Mouse (Mus musculus) 416B (cell line): ENCODE measurements around the gene Sema4a.

ENCODE experiments used
- DNase-seq: peaks from one replicate; pipeline ENCODE4 v3.0.0; 2011; ENCODE audit warnings: low read depth

The Sema4a gene

DNA sequence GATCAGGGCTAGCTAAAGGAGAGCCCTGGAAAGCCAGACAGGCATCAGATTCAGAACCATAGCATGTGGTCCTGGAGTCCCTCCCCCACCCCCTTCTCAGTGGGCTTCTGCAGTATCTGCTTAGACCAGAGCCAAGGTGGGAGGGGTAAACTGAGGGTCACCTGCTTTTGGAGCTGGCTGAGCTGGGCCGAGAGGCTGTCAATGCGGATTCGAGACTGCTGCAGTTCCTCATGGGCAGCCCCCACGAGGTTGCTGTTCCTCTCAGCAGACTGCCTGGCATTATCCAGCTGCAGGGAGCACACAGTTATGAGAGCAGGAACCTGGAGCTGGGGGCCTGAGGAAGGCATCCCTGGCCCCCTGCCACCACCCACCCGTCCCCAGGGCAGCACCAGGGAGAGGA lies 25.1 kb upstream of the Sema4a start:
- DNase-seq, result no peak

DNA sequence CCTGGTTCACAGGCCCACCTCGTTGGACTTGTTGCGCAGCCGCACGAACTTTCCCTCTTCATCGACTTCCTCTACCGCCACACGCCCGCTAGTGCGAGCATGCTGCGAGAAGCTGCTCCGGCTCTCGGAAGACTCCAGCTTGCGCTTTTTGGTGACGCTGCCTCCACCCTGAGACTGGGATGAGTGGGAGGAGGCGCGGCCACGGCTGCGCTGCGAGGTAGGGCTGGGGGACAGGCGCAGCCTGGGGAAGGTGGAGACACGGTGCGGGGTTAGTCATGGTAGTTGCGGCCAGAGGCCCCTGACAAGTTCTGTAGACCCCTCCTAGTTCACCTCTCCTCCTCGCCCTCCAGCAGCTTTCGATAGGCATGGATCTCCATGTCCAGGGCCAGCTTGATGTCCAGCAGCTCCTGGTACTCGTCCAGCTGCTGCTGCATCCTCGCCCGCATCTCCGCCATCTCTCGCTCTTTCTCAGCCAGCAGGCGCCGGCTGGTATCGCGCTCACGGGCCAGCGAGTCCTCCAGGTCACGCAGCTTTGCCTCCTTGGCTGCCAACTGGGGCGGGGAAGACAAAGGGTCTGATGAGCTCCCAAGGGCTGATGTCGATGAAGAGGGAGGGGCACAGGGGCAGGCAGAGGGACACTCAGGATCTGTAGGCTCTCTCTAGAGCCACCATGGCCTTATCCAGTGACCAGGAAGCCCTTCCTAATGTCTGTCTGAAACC lies 23.8 kb upstream of the Sema4a start:
- no peak for DNase-seq

DNA sequence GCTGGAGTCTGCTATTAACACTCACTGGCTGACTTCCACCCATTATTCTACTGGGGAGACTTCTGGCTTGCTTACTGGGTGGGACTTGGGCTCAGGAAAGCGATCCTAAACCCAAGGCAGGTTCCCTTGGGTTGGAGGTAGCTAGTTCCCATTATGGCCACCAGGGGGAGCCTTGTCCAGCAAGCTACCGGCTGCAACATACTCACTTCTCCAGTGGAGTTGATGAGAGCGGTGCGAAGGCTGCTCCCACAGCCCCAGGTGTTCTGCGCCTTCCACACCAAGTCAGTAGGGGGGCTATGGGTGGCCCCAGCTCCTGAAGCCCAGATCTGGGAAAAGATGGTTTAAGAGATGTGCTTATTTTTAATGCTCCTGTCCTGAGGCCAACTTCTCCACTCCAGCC lies 22.6 kb upstream of the Sema4a start:
- DNase-seq, result peak; percentile 73

DNA sequence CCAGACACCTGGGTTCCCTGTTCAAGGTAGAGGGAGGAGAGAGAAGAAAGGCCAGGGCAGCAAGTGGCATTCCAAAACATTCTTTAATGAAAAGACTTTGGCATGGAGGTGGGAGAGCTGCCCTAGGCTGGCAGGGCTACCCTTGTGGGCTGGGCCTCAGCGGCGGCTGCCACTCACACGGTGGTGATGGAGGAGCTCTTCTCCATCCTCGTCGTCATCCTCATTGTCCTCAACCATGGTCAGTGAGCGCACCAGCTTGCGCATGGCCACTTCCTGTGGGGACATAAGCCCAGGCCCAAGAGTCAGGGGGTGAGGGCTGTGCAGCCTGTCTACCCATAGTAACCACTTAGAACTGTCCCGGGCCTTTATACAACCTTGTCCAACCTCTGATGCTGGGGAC lies 22.2 kb upstream of the Sema4a start:
- no peak for DNase-seq

DNA sequence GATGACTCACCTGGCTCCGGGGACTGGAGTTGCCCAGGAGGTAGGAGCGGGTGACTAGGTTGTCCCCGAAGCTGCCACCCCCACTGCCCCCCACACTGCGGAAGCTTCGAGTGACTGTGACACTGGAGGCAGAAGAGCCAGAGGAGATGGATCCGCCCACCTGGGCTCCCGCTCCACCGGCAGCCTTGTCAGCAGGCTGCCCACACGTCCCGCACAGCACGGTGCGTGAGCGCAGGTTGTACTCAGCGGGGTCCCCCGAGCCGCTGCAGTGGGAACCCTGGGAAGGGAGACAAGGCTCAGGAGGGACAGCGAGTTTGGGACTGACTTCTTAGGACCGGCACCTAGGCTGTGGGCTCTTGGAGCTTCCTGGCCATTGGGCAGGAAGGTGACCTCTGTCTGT lies 21.4 kb upstream of the Sema4a start:
- no peak for DNase-seq

DNA sequence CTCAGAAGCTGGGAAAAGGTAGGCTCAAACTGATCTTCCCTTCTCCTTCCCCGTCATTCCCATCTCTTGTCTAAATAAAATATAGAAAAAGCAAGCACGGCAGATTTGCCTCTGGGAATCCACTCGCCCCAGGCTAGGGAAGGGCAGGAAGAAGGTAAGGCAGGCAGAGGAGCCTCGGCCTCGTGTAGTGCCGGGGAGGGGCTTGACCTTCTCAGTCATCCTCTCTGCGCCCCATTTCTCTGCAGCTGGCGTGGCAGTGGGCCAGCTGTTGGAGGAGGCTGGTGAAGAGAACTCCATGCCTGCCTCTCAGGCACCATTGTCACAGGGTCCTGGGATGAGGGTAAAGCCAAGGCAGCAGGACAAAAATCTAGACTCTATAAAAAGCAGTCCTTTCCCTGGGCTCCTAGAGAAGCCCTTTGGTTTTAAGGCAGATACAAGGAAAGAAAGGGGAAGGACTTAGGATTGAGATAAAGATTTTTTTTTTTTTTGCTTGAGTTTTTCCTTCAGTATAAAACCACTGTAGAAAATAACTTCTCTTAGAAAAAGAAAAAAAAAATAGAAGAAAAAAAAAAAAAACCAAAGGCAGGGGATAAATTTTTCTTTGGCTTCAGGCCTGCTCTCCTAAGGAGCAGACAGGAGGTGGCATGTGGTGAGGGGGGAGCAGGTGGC lies 20.5 kb upstream of the Sema4a start:
- no peak for DNase-seq

DNA sequence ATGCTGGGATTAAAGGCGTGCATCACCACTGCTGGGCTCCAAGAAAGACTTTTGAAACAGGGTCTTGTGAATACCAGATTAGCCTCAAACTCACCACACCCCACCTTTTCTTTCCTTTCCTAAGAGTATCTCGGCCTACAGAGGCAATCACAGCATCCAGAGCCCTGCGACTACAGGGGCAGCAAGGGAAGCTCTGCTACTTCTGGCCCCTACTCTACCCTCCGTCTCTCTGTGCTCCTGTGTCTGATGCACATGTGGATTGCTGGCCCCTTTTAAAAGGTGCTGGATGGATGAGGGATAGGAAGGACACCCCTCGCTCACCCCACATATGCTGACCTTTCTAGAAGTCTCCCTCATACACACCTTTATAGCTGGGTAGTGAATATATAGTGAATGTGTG lies 19.7 kb upstream of the Sema4a start:
- no peak for DNase-seq

DNA sequence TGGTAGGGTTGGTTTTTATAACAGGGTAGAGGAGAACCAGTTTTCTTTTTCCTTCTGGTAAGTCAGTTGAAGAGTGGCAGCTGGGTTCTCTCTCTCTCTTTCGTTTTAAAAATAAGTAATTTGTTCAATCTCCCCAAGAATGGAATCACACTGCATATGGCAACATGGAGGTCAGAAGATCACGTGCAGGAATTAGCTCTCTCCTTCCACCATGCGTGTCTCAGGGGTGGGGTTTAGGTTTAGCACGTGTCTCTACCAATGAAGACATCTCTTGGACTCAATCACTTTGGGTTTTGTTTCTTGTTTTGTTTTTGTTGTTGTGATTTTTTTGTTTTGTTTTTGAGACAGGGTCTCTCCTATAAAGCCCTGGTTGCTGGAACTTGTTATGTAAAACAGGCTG lies 18.8 kb upstream of the Sema4a start:
- DNase-seq, result no peak

DNA sequence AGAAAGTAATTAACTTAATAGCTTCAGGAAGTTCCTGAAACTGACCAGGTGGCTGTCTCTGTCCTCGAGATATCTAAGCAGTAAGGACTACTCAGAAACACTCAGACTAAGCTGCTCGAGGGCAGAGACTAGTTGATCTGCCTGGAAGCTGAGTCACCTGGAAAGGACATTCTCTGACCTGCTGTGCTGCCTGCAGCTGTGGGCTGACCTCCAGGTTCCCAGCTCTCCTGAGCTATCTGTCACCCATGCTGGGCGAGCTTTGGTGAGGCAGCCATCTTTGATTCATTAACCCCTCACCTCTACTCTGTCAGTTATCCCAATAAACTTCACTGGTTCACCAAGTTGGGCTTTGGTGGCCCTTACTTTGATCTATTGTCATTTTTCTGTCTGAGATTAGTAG lies 18.2 kb upstream of the Sema4a start:
- DNase-seq, result no peak

DNA sequence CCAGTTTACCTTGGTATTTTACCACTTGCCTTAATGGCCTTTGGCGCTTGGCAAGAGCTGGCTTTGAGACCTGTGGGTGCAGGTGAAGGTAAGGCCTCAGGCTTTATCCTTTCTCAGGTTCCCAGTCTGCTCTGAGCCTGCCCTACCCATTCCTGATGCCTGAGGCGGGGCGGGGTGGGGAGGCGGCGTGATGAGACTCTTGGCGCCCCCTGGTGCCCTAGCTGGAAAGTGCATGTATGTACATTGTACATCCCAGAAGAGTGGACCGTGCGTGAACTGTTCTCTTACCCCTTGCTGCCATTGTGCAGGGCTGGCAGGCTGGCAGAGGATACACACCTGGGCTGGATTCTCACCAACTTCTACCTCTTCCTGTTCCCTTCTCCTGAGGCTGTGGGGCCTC lies 16.8 kb upstream of the Sema4a start:
- peak; percentile 73 for DNase-seq

DNA sequence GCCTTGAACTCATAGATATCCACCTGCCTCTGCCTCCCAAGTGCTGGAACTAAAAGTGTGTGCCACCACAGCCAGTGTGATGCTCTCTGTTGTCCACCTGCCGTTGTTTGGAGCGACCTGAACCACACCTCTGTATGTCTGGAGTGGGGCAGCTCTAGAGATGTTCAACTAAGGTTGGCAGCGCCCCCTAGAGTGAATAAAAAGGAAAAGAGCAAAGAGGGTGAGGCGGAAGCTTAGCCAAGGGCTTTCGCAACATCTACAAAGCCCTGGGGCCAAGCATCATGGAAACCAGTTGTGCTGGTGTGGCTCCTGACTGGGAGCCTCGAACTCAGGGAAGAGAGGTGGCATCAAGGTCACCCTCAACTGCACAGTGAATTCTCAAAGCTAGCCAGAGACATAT lies 15.4 kb upstream of the Sema4a start:
- DNase-seq, result peak; percentile 84

DNA sequence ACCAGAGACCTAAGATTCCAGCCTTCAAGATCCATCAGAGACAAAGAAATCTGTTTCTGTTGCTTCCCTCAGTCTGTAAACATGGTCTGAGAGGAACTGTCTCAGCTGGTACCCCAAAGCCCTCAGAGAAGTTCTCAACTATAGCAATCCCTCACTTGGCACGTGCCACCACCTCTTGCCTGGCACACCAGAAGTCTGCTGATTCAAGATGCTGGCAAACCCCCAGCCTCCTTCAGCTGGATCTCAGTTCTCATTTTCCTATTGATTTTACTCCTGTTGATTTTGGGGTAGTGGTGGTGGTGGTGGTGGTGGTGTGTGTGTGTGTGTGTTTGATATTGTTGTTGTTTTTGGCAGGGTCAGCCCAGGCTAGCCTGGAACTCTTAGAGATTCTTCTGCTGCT lies 12.6 kb upstream of the Sema4a start:
- DNase-seq, result no peak

DNA sequence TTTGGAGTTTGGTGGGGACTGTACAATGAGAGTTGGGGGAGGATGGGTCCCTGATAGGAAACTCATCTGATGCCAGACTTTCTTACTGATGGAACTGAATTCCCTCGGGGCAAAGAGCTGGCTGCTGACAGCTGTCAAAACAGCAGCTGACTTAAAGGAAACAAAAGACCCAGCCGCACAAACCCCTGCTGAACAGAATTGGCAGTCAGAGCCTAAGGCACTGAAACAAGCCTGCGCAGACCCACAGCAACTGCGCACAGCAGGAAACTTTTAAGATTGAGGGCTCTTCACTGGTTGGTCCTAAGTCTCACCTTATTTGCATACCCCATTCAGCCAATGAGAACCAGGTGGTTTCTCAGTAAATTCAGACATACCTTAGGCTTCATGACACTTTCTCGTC lies 12.0 kb upstream of the Sema4a start:
- DNase-seq, result no peak

DNA sequence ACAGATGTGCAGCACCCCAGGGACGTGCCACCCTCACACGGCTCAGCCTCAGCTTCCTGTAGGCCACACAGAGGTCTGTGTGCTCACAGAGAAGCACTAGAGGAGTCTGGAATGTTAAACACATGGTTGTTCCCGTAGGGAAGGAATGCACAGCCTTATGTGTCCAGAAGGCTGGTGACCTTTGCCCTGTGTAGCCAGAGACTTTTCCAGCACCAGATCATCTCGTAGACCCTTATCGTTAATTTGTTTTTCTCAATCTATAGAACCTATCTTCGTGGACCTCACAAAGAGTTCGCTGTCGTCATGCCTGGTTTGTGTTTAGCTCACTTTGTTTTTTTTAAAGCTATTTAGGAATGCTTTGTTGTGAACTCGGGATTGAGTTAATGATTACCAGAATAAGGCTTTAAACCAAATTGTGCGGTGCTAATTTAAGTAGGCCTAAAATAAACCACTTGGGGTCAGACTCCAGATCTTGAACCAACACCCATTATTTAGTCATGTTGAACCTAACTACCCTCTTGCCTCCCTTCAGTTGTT lies 10.0 kb upstream of the Sema4a start:
- DNase-seq, result no peak

DNA sequence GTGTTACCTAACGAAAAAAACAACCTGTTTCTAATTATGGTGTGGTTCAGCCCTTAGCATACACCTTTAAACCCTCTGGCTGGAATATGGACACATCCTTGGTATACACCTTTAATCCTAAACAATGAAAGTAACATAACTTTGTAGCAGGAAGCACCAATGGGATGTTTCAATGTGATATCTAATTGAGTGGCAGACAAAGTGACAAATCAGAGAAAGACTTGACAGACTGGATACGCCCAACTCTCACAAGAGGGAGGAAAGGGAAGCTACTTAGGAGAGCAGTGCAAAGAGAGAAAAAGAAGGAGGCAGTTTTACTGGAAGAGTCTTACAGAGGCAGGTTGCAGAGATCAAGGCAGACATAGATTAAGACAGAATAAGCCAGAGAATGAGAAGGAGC lies 8.5 kb upstream of the Sema4a start:
- peak; percentile 42 for DNase-seq

DNA sequence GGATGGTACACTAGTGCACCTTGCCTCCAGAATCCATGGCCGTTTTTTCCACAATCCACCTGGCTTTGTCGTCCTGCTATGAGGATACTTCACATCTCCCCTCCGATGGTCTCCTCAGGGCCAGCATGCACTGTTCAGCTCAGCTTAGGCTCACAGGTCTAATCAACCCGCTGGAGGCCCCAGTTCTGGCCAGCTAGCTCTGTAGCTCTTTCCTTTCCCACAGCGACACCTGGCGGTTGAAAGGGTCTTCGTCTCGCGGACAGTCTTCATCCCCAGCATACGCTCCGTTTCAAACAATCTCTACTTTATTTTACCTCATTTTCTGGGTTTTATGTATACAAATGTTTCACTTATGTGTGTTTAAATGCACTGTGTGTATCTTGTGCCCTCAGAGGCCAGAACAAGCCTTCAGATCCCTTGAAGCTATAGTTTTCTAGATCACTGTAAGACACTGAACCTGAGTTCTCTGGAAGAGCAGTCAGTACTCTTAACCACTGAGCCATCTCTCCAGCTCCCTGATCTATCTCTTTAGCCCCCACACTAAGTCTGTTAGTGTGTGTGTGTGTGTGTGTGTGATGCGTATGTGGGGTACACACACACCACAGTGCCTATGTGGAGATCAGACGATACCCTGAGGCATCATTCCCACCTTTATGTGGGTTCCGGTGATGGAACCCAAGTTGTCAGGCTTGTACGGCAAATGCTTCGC lies 6.3 kb upstream of the Sema4a start:
- DNase-seq, result peak; percentile 86

DNA sequence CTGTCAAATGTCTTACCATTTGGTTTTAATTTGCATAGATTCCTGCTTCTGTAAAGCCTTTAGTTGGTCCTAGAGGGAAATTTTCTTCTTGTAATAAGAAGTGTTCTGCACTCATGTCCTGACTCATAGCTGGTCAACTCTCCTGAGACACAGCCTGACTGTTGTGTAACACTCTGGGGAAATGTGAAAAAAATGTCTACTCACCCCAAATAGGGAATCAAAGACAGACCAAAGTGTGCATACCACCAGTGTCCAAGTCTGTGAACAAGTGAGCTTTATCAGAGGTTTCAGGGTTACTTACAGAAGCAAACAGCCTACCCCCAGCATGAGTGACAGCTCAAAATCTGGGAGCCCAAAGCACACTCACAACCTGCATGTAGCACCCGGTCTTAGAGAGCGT lies 4.1 kb upstream of the Sema4a start:
- peak; percentile 86 for DNase-seq

DNA sequence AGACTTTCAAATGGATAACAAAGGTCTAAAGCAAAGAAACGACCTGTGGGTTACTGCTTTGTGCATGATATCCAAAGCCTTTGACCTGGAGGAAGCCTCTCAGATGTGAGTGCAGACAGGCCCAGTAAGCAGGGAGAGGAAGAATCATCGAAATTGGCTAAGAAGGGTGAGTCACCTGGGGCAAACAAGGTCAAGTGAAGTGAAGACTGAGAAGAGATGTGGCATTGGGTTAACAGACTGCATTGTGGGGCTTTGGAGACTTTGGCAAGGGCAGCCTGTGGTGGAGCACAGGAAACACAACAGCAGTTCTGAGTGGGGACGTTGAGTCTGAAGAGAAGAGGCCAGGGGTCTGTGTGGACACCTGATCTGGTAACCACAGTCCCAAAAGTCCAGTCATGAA lies 3.4 kb upstream of the Sema4a start:
- DNase-seq, result peak; percentile 90

DNA sequence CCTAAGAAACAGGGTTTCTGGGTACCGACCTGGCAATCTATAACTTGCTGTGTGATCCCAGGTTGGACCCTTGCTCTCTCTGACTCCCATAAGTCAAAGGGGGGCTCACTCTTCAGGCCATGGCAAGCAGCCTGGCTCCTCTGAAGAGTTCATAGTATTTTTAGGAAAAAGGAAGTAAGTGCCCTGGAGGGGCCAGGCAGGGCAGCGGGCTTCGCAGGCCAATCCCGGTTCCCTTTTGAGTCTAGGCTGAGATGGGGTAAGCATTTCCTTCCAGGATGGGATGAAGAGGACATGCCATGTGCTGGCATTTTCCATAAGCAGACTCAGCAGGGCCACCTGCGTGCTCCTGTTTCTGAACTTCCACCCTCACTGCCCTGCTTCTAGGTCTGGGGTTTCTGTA lies 953 bp downstream of the Sema4a start:
- DNase-seq, result no peak

DNA sequence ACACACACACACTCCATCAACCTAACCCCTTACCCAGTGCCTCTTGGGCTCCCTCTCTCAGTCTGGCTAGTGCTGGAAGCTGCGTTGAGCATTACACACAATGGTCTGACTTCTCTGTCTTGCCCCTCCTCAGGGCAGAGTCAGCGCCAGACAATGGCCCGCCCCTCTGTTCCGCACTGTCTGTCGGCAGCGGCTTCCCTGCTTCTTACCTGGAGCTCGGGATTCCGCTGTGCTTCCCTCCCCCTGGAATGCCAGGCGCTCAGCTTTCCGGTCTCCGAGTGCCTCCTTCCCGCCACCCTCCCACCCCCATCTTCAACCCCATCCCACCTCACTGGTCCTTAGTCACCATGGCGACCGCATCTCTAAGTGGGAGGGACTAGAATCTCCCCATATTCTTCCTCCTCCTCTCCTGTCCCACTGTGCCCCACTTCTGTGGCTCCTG lies 2.2 kb downstream of the Sema4a start:
- DNase-seq, result no peak

DNA sequence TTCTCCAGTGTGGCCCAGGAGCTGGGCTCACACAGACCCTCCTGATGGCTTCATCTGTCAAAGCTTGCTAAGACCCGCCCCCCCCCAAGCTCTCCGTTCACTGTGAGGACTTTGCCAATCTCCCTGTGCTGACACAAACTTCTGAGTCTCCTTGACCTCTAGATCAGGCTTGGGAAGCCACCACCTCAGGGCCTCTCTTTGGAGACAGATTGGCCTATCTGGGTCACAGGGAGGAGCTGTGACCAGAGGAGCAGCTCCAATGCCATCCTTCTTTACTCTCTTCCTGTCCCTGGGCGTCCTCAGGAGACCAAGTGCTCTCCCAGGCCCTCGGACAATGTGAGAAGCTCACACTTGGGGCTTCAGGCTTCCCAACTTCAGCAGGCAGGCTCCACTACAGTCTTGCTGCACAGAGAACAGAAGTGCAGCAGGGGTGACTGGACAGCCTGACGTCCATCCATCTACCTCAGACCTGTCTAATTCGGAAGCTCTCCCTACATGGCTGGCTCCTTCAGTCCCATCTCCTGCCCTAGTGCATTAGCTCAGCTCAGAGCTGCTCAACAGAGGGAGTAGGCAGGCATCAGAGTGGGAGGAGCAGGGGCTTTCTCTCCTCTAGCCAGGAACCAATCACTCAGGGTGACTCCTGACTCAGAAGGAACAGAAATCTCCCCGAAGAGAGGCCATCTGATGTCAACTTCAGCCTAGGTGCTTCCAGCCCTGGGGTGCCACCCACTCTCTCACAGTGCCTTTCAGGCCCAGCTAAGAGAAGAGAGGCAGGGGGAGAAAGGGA lies 4.0 kb downstream of the Sema4a start:
- DNase-seq, result no peak

DNA sequence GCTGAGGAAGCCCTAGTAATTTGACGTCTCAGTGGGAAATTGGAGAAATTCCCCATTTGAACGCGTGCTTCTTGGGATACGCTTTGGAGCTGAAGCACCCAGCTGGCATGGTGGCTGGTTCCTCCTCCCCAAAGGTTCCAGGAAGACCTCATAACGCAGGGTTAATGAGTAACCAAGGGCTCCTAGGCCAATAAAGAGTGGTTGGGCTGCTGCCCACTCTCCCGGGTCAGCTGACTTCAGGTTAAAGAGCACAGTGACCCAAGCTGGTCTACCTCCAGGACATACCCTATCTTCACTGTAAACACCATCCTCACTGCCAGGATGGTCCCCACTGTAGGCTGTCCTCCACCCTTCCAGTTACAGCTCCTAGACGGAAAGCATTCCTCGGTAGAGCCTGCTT lies 4.7 kb downstream of the Sema4a start:
- DNase-seq, result no peak
